Mouse (Mus musculus) liver, embryonic 11.5 days (tissue): ENCODE measurements at regions not wholly inside any gene's neighbourhood (a gene's known extent, or its start where the extent isn't known, plus 50 kb on each side); places are given as distances from the start of the nearest gene placed in this dataset.

Experiments used
- ATAC-seq: fragments of 200-750 bp; cut with Nextera tagmentation; replicated peaks from 2 replicates; pipeline ENCODE4 v1.8.0; 2017; ENCODE audit warnings: moderate number of reproducible peaks, mild to moderate bottlenecking, moderate TSS enrichment, moderate library complexity; ENCODE audit not compliant: low FRiP score
- DNase-seq: peaks from one replicate; pipeline ENCODE4 v3.0.0-alpha.2; 2017; ENCODE audit warnings: low spot score
- H3K27ac ChIP-seq: fragments of 300-500 bp; sonication (generic); 2 replicates; pipeline ENCODE4 v1.5.1; 2014; ENCODE audit warnings: mild to moderate bottlenecking, low read depth, low read length, control low read depth
- H3K27me3 ChIP-seq: fragments of 300-500 bp; sonication (generic); replicated peaks from 2 replicates; pipeline ENCODE4 v1.6.1; 2014; ENCODE audit warnings: low read length, mixed read lengths; ENCODE audit not compliant: control insufficient read depth, insufficient read depth
- H3K36me3 ChIP-seq: fragments of 300-500 bp; sonication (generic); 2 replicates; pipeline ENCODE4 v1.6.1; 2014; ENCODE audit warnings: mild to moderate bottlenecking, low read length, moderate library complexity, mixed read lengths; ENCODE audit not compliant: control insufficient read depth, insufficient read depth
- H3K4me1 ChIP-seq: fragments of 300-500 bp; sonication (generic); replicated peaks from 2 replicates; pipeline ENCODE4 v1.6.1; 2014; ENCODE audit warnings: low read length, mixed read lengths; ENCODE audit not compliant: control insufficient read depth, insufficient read depth
- H3K4me2 ChIP-seq: fragments of 300-500 bp; sonication (generic); 2 replicates; pipeline ENCODE4 v1.6.1; 2014; ENCODE audit warnings: mild to moderate bottlenecking, control low read depth, moderate library complexity
- H3K4me3 ChIP-seq: fragments of 300-500 bp; sonication (generic); 2 replicates; pipeline ENCODE4 v1.5.1; 2014; ENCODE audit warnings: low read depth, low read length, control low read depth
- H3K9ac ChIP-seq: fragments of 300-500 bp; sonication (generic); 2 replicates; pipeline ENCODE4 v1.6.1; 2014; ENCODE audit warnings: low read depth, low read length, control low read depth
- H3K9me3 ChIP-seq: fragments of 300-500 bp; sonication (generic); 2 replicates; pipeline ENCODE4 v1.6.1; 2016; ENCODE audit warnings: low read length, inconsistent platforms, mixed read lengths; ENCODE audit not compliant: control insufficient read depth
- WGBS: fragments of 180-500 bp; shearing (Covaris S2); extraction: QIAGEN DNeasy Blood & Tissue Kit; methylation state at CpG from one replicate; pipeline ENCODE4 v1.1.7; 2014; 5-methylcytosine and 5-hydroxymethylcytosine counted together

DNA sequence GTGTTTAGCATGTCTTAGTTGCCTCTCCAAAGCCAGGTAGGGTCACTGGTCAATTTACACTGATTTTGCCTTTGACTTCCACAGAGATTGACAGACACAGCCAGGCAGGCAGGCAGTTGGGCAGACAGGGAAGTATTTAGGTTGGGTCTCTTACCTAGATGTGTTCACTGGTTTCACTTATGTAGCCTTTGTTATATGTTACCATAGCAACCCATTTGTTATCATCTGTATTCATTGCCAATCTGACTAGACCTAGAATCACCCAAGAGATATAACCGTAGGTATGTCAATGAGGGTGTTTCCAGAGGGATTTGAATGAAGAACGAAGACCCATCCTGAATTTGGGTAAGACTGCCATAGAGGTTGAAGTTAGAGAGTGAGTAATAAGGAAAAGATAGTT is 123.8 kb upstream of the Tnfaip3 start:
- Histone ChIP-seq H3K36me3 (no peaks in the 10 kb centered on the region), H3K9ac (no peak overlapping the region), H3K27ac (no peak overlapping the region), H3K4me1 (no peaks in the 10 kb centered on the region), H3K9me3 (no peaks in the 10 kb centered on the region), H3K4me3 (no peak overlapping the region), H3K4me2 (no peak overlapping the region), H3K27me3 (no peaks in the 10 kb centered on the region)
- no peak for ATAC-seq
- DNase-seq: no peak
- 69% methylated on average over 2 of the region's 2 CpGs for WGBS

DNA sequence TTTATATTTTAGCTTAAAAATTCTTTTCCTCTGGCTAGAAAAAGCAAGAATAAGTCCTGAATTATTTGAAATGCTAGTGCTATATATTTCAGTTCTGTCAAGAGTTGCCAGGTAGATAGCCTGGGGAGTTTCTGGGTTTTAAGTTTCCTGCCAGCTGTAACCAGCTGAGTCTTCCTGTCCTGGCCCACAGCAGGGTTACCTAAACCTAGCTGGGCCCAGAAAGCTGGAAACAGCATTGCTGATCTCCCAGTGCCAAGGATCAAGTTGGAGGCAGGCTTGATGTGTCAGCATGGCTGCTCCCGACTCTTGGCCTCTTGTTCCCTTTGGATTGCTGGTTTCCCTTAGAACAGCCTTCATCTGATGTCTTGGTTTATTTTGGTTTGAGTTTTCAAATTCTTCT is 122.8 kb upstream of the Tnfaip3 start:
- Histone ChIP-seq H3K4me2 (no peak overlapping the region), H3K36me3 (no peaks in the 10 kb centered on the region), H3K27me3 (no peaks in the 10 kb centered on the region), H3K9ac (no peak overlapping the region), H3K4me3 (no peak overlapping the region), H3K27ac (no peak overlapping the region), H3K9me3 (no peaks in the 10 kb centered on the region), H3K4me1 (no peaks in the 10 kb centered on the region)
- WGBS: 72% methylated on average over 1 of the region's 1 CpGs
- no peak for DNase-seq
- no peak for ATAC-seq

DNA sequence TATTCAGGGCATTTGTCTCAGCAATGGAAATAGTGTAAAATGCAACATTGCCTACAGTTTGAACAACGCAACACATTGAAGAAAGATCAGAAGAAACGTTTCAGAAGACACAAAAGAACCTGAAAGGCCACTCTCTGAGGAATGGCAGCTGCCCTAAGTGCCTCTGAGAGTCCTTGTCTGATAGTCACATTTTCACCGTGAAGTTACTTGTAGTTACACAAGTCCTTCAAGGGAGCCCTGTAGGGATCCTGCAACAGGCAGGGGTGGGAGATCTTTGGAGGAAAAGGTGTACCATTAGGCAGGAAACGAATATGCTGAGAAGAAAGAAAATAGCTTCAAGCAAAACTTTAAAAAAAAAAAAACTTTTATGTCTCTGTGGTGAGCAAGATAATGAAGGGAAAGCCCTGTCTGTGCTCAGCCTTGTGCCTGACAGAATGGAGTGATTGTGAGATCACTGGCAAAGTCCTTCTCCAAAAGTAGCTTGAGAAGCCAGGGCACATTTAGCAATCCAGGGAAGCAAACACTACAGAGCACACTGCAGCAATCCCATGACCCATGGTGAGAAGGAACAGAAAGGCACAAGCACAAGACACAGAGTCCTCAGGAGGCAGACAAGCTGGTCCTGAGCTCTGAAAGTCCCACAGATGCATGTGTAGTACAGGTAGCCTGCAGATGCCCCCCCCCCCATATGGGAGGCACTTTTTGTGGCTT is 112.3 kb upstream of the Tnfaip3 start:
- no peaks in the 10 kb centered on the region for H3K4me1 ChIP-seq
- H3K27me3 ChIP-seq: no peaks in the 10 kb centered on the region
- whole genome bisulfite sequencing: 65% methylated on average over 4 of the region's 4 CpGs
- no peak overlapping the region for H3K4me2 ChIP-seq
- no peaks in the 10 kb centered on the region for H3K9me3 ChIP-seq
- no peak overlapping the region for H3K4me3 ChIP-seq
- DNase-seq (no peak), ATAC-seq (no peak)
- no peak overlapping the region for H3K27ac ChIP-seq
- no peak overlapping the region for H3K9ac ChIP-seq
- H3K36me3 ChIP-seq: no peaks in the 10 kb centered on the region

DNA sequence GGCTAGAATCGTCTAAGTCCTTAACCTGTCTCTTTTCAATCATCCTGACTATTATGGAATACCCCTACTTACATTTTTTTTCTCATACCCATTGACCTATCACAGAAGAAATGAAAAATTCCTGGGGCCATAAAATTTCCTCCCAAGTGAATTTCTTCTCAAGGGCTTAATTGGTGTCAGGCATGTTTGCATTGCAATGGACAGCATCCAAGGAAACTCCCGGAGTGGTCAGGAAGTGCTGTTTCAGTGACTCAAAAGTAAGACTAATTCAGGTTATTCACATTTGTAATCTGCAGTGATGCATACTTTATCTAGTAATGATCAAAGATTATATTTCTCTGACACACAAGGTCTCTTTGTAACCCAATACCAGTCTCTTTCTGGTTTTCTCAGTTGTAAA is 111.5 kb upstream of the Tnfaip3 start:
- Histone ChIP-seq H3K4me1 (no peaks in the 10 kb centered on the region), H3K27ac (no peak overlapping the region), H3K27me3 (no peaks in the 10 kb centered on the region), H3K4me2 (no peak overlapping the region), H3K9ac (no peak overlapping the region), H3K9me3 (no peaks in the 10 kb centered on the region), H3K4me3 (no peak overlapping the region), H3K36me3 (no peaks in the 10 kb centered on the region)
- ATAC-seq (no peak), DNase-seq (no peak)
- WGBS: 80% methylated on average over 2 of the region's 2 CpGs

DNA sequence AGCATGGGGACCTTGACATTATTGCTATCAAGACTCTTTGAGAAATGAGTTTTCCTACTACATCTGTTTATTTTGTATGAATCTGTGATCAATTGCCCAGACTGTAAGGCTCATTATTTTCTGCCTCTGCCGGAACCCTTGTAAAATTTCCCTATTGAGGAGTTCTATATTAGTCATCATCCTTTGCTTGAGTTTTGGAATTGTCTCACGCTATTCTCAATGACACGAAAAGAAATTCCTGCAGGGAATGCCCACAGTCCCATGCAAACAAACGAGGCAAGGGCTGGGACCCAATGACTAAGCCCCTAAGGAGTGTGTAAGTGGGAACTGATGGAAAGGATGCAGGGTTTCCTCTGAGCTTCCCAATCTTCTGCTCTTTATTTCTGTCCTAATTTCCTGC is 111.0 kb upstream of the Tnfaip3 start:
- Histone ChIP-seq H3K27me3 (no peaks in the 10 kb centered on the region), H3K27ac (no peak overlapping the region), H3K4me3 (no peak overlapping the region), H3K9ac (no peak overlapping the region), H3K36me3 (no peaks in the 10 kb centered on the region), H3K9me3 (no peaks in the 10 kb centered on the region), H3K4me2 (no peak overlapping the region), H3K4me1 (no peaks in the 10 kb centered on the region)
- no peak for ATAC-seq
- WGBS: 73% methylated on average over 4 of the region's 4 CpGs
- no peak for DNase-seq

DNA sequence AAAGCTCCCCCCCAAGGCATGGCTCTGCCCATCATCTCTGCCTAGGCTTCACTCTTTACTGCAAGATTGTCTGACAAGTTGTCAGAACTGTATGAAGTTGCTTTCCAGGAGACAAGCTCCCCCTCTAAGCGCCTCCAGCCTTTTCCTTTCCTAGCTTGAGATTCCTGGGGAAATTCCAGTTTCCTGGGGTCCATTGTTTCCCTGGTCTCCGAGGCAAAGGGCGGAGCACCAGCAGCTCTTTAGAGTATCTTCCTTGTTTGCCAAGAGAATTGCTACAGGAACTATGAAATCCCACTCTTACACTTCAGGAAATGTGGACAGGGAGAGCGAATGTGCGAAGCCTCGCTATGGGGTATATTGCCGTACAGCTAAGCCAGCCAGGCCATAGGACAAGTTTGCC is 108.2 kb upstream of the Tnfaip3 start:
- Histone ChIP-seq H3K4me2 (no peak overlapping the region), H3K27ac (no peak overlapping the region), H3K4me1 (no peaks in the 10 kb centered on the region), H3K9me3 (no peaks in the 10 kb centered on the region), H3K9ac (no peak overlapping the region), H3K27me3 (no peaks in the 10 kb centered on the region), H3K4me3 (no peak overlapping the region), H3K36me3 (no peaks in the 10 kb centered on the region)
- WGBS: 67% methylated on average over 7 of the region's 7 CpGs
- DNase-seq (no peak), ATAC-seq (no peak)

DNA sequence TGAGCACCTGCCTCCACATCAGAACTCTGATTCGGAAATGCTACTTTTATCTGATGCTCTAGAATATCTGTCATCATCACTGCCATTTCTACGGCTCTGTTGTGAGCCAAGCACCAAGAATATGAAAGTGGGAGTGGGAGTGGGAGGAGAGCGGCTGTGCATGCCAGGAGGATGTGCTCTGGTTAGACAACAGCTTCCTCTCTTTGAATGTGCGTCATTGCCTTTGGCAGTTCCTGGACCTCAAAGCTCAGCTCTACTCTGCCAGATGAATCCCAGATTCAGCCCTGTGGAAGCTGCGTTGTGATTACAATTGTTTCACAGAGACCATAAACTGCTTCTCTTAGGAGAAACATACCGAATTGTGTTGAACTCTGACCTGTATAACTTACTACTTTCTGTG is 106.8 kb upstream of the Tnfaip3 start:
- no peak overlapping the region for H3K27ac ChIP-seq
- no peak overlapping the region for H3K4me3 ChIP-seq
- no peaks in the 10 kb centered on the region for H3K9me3 ChIP-seq
- H3K36me3 ChIP-seq: no peaks in the 10 kb centered on the region
- H3K4me1 ChIP-seq: no peaks in the 10 kb centered on the region
- H3K9ac ChIP-seq: no peak overlapping the region
- no peak for DNase-seq
- H3K27me3 ChIP-seq: no peaks in the 10 kb centered on the region
- H3K4me2 ChIP-seq: no peak overlapping the region
- no peak for ATAC-seq
- 65% methylated on average over 6 of the region's 6 CpGs for WGBS

DNA sequence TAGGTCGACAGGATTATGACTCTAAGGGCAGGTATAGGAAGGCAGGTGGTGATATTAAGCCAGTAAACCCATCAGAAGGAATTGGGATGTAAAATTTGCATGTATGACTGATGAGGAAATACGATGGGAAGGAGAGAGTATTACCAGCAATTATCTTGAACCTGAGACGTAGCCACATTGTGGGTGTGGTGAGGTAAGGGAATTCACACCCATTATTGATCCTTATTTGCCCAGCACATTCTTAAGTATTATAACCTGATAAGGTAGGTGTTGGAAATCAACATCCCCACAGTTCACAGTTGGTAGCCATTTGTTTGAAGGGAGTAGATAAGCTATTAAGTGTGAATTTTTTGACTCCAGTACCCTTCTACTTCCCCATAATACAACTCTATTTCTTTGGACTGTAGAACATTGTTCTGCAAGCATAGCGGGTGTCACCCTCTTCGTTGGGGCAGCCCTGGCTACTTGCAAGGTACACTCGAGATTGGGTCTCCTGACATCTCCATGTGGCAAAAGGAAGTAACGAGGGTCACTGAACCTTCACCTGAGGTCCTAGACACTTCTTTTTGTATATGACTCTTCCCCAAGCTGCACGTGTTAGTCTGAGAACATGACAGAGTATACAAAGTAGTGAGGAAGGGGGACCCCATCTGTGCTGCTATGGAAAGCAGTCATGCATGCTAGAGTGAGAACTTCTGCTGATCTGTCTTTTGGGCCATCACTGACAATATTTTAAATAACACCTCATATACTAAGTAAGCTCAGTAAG is 104.0 kb upstream of the Tnfaip3 start:
- ATAC-seq (no peak), DNase-seq (no peak)
- H3K36me3 ChIP-seq: no peaks in the 10 kb centered on the region
- H3K27me3 ChIP-seq: no peaks in the 10 kb centered on the region
- no peaks in the 10 kb centered on the region for H3K4me1 ChIP-seq
- 68% methylated on average over 8 of the region's 8 CpGs for WGBS
- no peak overlapping the region for H3K4me3 ChIP-seq
- H3K4me2 ChIP-seq: no peak overlapping the region
- H3K27ac ChIP-seq: no peak overlapping the region
- no peaks in the 10 kb centered on the region for H3K9me3 ChIP-seq
- no peak overlapping the region for H3K9ac ChIP-seq
